Mouse (Mus musculus) testis, adult 2 months (tissue): ENCODE results near the gene Olfr1428. TPM values are rescaled to one million over a fixed set of nuclear protein-coding genes. Genes with fewer than 3 reads are reported as not detected.
"Not testable (repeated sequence)": the region's sequence is repeated elsewhere in the genome, so short reads cannot be mapped to it uniquely, and the experiment has no call there.

Experiments used
- H3K27ac ChIP-seq: fragments of 200-500 bp; 2 replicates; pipeline ENCODE4 v1.5.1; 2012; ENCODE audit warnings: low read depth, low read length; ENCODE audit not compliant: control insufficient read depth, insufficient read depth
- H3K27me3 ChIP-seq: fragments of 200-500 bp; 2 replicates; pipeline ENCODE4 v1.6.1; 2012; ENCODE audit warnings: mild to moderate bottlenecking, low read length, moderate library complexity; ENCODE audit not compliant: control insufficient read depth, insufficient read depth
- H3K36me3 ChIP-seq: fragments of 200-500 bp; 2 replicates; pipeline ENCODE4 v1.6.1; 2012; ENCODE audit warnings: mild to moderate bottlenecking, low read length; ENCODE audit not compliant: control insufficient read depth, insufficient read depth
- H3K4me1 ChIP-seq: fragments of 200-500 bp; 2 replicates; pipeline ENCODE4 v1.6.1; 2012; ENCODE audit warnings: low read length; ENCODE audit not compliant: control insufficient read depth, insufficient read depth
- H3K4me3 ChIP-seq: fragments of 200-500 bp; 2 replicates; pipeline ENCODE4 v1.5.1; 2012; ENCODE audit warnings: low read depth, mild to moderate bottlenecking, low read length, moderate library complexity, mixed read lengths; ENCODE audit not compliant: control insufficient read depth
- CTCF ChIP-seq: fragments of 200-500 bp; IDR thresholded peaks from 2 replicates; pipeline ENCODE4 v1.5.1; 2012; ENCODE audit warnings: low read depth, mild to moderate bottlenecking, inconsistent platforms, low read length, moderate library complexity; ENCODE audit not compliant: control insufficient read depth, insufficient read depth, insufficient replicate concordance
- POLR2A ChIP-seq: fragments of 200-500 bp; IDR thresholded peaks from 2 replicates; pipeline ENCODE4 v1.6.1; 2012; ENCODE audit warnings: low read depth, mild to moderate bottlenecking, inconsistent platforms, low read length, moderate library complexity; ENCODE audit not compliant: control insufficient read depth
- polyA plus RNA-seq: library from polyadenylated mRNA; depleted of rRNA; stranded (reverse); fragments of >200 nt; gene quantifications from 2 replicates; pipeline ENCODE4 v1.2.3, GENCODE M21; 2012; rRNA removed

Gene Olfr1428
- polyA plus RNA-seq, 1 experiment: 0.09 TPM

DNA sequence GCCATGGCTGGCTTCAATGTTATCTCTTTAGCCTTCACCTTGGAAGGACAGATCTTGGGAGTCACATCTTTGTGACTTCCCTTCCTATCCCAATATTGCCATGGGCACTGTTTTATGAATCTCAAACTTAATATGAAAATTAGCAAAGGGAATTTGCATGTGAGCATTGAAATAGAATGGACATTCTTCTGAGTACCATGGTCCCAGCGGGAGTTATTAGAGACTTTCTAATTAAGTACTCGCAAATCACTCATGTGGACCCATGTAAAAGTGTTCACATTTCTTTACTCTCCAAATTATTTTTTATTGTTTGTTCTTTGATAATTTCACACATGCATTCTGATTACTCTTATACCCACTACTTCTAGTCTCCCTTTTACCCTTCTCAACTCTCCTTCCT is 12.5 kb downstream of the Olfr1428 start, which contains the start of gene Olfr1427:
Gene Olfr1427, minus strand, starts transcription at position 101 of the 400 bp plus-strand sequence.
- H3K27me3 ChIP-seq: no peaks in the 10 kb centered on the region
- no peak within 1 kb of the TSS for H3K4me3 ChIP-seq
- H3K36me3 ChIP-seq: no peaks in the 10 kb centered on the region
- no peak within 1 kb of the TSS for H3K27ac ChIP-seq
- TF ChIP-seq POLR2A (no peak), CTCF (no peak)
- no peaks in the 10 kb centered on the region for H3K4me1 ChIP-seq

DNA sequence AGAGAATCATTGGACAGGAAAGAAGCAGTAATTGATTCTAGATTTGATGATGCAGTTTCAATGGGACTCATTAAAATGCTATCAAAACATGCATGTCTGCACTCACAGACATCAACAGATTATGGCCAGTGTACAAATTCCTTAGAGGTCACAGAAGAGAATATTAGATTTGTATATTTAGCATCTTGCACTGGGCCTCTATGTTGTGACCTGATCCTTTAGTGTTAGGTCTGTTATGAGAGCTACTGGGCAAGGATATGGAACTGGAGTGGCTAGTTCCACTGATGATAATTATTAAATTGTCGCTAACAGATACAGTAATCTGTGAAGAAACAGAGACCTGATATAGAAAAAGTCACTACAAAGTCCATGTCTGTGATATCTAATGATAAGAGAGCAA is 23.8 kb downstream of the Olfr1428 start, which contains the start of gene Olfr1426:
Gene Olfr1426, minus strand, starts transcription at position 101 of the 400 bp plus-strand sequence.
- Histone ChIP-seq H3K27me3 (no peaks in the 10 kb centered on the region), H3K36me3 (no peaks in the 10 kb centered on the region), H3K4me3 (no peak within 1 kb of the TSS), H3K4me1 (no peaks in the 10 kb centered on the region), H3K27ac (no peak within 1 kb of the TSS)
- TF ChIP-seq CTCF (no peak), POLR2A (no peak)

DNA sequence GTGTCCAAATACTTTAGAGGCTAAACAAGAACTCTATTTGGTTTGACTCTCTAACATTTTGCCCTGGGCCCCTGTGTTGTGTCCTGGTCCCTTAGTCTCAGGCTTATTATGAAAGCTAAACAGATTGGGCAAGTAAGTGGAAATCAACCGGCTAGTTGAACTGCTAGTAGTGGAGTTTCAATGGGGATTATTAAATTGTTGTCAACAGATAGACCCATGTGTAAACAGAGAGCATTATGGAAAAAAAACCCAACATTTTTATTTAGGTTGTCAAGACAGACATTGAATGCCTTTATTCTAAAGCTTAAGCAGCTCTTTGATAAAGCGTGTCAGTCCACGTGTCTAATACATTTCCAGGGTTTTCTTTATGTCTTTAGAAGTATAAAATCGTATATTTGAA is 38.1 kb downstream of the Olfr1428 start, which contains the start of gene Olfr1425:
Gene Olfr1425, minus strand, starts transcription at position 101 of the 400 bp plus-strand sequence.
- H3K36me3 ChIP-seq, H3K4me3 ChIP-seq, H3K4me1 ChIP-seq, H3K27ac ChIP-seq, H3K27me3 ChIP-seq: not testable (repeated sequence)

DNA sequence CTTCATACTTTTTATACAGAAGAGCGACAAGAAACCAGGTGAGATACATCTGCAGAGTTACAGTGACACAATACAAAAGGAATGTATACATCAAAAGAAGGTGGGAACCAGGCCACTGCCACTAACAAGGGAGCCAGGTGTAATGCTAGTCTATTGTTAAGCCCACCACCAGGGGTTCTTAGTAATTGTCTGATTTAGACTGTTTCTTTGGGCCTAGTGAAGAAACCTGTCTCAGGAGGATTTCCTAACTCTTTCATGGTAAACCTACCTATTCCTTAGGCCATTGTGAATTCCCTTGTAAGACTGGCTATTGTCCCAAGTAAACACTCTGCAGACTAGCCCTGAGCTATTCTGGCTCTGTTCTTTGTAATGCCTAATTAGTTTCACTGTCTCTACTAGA is 46.2 kb downstream of the Olfr1428 start:
- H3K4me1 ChIP-seq, H3K27me3 ChIP-seq, H3K36me3 ChIP-seq, H3K4me3 ChIP-seq, H3K27ac ChIP-seq: not testable (repeated sequence)

DNA sequence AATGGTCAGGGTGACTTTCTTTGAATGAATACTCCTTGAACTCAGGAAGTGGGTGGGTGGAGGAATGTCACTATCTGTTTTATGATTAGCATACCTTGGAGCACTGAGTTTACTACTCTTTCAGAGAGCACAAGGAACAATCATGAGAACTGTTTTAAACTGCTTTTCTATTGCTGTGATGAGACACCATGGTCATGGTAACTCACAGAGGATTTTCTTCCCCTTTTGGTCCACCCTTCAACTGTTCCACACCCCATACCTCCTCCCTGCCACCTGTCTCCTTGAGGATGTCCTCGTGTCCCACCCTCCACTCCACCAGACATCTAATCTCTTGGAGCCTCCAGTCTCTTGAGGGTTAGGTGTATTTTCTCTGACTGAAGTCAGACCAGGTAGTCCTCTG is 47.9 kb downstream of the Olfr1428 start:
- not testable (repeated sequence) for H3K4me3 ChIP-seq, H3K27ac ChIP-seq, H3K4me1 ChIP-seq, H3K36me3 ChIP-seq, H3K27me3 ChIP-seq

DNA sequence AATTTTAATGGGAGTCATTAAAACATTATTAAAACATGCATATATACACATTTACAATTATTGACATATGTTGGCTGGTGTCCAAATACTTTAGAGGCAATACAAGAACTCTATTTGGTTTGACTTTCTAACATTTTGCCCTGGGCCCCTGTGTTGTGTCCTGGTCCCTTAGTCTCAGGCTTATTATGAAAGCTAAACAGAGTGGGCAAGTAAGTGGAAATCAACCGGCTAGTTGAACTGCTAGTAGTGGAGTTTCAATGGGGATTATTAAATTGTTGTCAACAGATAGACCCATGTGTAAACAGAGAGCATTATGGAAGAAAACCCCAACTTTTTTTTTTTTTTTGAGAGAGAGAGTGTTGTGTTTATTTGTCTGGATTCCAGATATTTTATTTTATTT is 53.1 kb downstream of the Olfr1428 start, which contains the start of gene Olfr1424:
Gene Olfr1424, minus strand, starts transcription at position 101 of the 400 bp plus-strand sequence.
- H3K27ac ChIP-seq, H3K4me3 ChIP-seq, H3K4me1 ChIP-seq, H3K27me3 ChIP-seq, H3K36me3 ChIP-seq: not testable (repeated sequence)

Other genes with a start within 250 kb of the Olfr1428 start
- 0.05 and 0.06 TPM in 2 replicates for gene Olfr1419, start 240.8 kb downstream of the Olfr1428 start, polyA plus RNA-seq
- not detected in 2 replicates for gene Olfr1420, start 229.3 kb downstream of the Olfr1428 start, polyA plus RNA-seq
- 6.6 and 8.2 TPM in 2 replicates for gene Patl1, start 203.5 kb downstream of the Olfr1428 start, polyA plus RNA-seq
- 23.0 and 24.4 TPM in 2 replicates for gene Osbp, start 150.0 kb downstream of the Olfr1428 start, polyA plus RNA-seq
- gene Olfr1423, start 74.6 kb downstream of the Olfr1428 start, polyA plus RNA-seq: not detected in 2 replicates
- 0.12 TPM in 1 of 2 replicates, not detected in the other for gene Olfr1424, start 53.2 kb downstream of the Olfr1428 start, polyA plus RNA-seq
- not detected in 2 replicates for gene Olfr1425, start 38.2 kb downstream of the Olfr1428 start, polyA plus RNA-seq
- gene Olfr1426, start 23.9 kb downstream of the Olfr1428 start, polyA plus RNA-seq: not detected in 2 replicates
- not detected in 2 replicates for gene Olfr1427, start 12.6 kb downstream of the Olfr1428 start, polyA plus RNA-seq
- 0.10 and 0.16 TPM in 2 replicates for gene Olfr76, start 7.3 kb upstream of the Olfr1428 start, polyA plus RNA-seq
- gene Olfr1555-ps1, start 54.2 kb upstream of the Olfr1428 start, polyA plus RNA-seq: not detected in 2 replicates
- not detected in 2 replicates for gene Olfr1431, start 84.7 kb upstream of the Olfr1428 start, polyA plus RNA-seq
- 0.09 and 0.12 TPM in 2 replicates for gene Olfr1432, start 116.7 kb upstream of the Olfr1428 start, polyA plus RNA-seq
- 0.26 and 0.52 TPM in 2 replicates for gene Olfr262, start 125.8 kb upstream of the Olfr1428 start, polyA plus RNA-seq
- 0.10 TPM in 1 of 2 replicates, not detected in the other for gene Olfr235, start 145.1 kb upstream of the Olfr1428 start, polyA plus RNA-seq
- not detected in 2 replicates for gene Olfr1434, start 164.0 kb upstream of the Olfr1428 start, polyA plus RNA-seq
- gene Olfr1436, start 183.2 kb upstream of the Olfr1428 start, polyA plus RNA-seq: not detected in 2 replicates
- gene Olfr1437, start 209.2 kb upstream of the Olfr1428 start, polyA plus RNA-seq: not detected in 2 replicates
- not detected in 2 replicates for gene Olfr1438-ps1, start 220.0 kb upstream of the Olfr1428 start, polyA plus RNA-seq